Mouse (Mus musculus): ENCODE measurements around the gene Ccr2. TPM values are rescaled to one million over a fixed set of nuclear protein-coding genes. Genes with fewer than 3 reads are reported as not detected.
"Not testable (repeated sequence)": the region's sequence is repeated elsewhere in the genome, so short reads cannot be mapped to it uniquely, and the experiment has no call there.

Gene Ccr2
- polyA plus RNA-seq, 1 experiment from 2014 or later: 0.11 TPM

DNA sequence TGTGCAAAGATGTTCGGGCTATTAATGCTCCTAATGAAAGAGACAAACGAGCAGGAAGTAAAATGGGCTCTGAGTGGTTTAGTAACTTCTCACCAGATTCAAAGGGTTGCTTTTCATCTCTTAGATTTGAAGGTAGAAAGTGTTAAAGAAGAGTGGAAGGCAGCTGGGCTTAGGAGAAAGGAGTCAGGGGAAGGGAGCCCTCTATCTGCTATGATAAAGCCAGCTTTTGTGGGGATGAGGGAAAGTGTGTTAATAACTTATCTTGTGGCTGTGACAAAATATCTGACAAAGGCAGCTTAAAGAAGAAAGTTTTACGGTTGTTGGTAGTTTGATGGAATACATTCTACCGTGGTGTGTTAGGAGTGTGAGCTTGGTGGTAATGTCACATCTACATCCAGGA is 25.7 kb downstream of the Ccr2 start:
- no peak overlapping the region for H3K4me2 ChIP-seq (ENCODE audit: low read depth, low read length, severe bottlenecking)
- no peak overlapping the region for H3K9ac ChIP-seq (ENCODE audit: low read length)
- DNase-seq (ENCODE audit: low spot score) (no peak), ATAC-seq (replicated peaks; ENCODE audit: low FRiP score) (no peak)
- WGBS: 63% methylated on average over 4 of the region's 4 CpGs
- no peak overlapping the region for H3K4me3 ChIP-seq (ENCODE audit: low read depth, low read length)
- no peaks in the 10 kb centered on the region for H3K36me3 ChIP-seq (ENCODE audit: control insufficient read depth, insufficient read depth, low read length)
- H3K4me1 ChIP-seq (replicated peaks; ENCODE audit: control insufficient read depth, insufficient read depth, low read length): no peaks in the 10 kb centered on the region
- H3K9me3 ChIP-seq (ENCODE audit: control insufficient read depth, low read length): no peaks in the 10 kb centered on the region
- no peak overlapping the region for H3K27ac ChIP-seq (ENCODE audit: low read depth, low read length)
- no peaks in the 10 kb centered on the region for H3K27me3 ChIP-seq (ENCODE audit: control insufficient read depth, insufficient read depth, low read length)

DNA sequence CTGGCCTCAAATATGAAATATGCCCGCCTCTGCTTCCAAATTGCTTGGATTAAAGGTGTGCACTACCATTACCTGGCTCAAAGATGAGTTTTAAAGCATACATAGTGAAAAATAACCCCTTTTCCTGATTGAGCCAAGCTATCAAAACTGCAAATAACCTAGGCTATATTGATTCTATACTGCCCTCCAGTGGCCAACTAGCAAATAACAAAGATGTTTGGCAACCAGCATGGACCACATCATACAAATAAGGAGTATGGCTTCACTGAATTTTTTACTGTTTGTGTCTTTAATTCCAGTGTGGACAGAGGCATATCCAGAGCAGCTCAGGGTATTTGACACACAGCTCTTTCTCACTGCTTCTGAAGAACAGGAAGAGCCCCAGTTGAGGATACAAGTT is 26.6 kb downstream of the Ccr2 start:
- WGBS: 15% methylated on average over 1 of the region's 1 CpGs
- ATAC-seq (replicated peaks; ENCODE audit: low FRiP score) (peak; percentile 42), DNase-seq (ENCODE audit: low spot score) (no peak)
- no peaks in the 10 kb centered on the region for H3K4me1 ChIP-seq (replicated peaks; ENCODE audit: control insufficient read depth, insufficient read depth, low read length)
- H3K9ac ChIP-seq (ENCODE audit: low read length): no peak overlapping the region
- H3K4me2 ChIP-seq (ENCODE audit: low read depth, low read length, severe bottlenecking): no peak overlapping the region
- H3K9me3 ChIP-seq (ENCODE audit: control insufficient read depth, low read length): no peaks in the 10 kb centered on the region
- H3K27me3 ChIP-seq (ENCODE audit: control insufficient read depth, insufficient read depth, low read length): no peaks in the 10 kb centered on the region
- no peaks in the 10 kb centered on the region for H3K36me3 ChIP-seq (ENCODE audit: control insufficient read depth, insufficient read depth, low read length)
- H3K4me3 ChIP-seq (ENCODE audit: low read depth, low read length): no peak overlapping the region
- no peak overlapping the region for H3K27ac ChIP-seq (ENCODE audit: low read depth, low read length)

DNA sequence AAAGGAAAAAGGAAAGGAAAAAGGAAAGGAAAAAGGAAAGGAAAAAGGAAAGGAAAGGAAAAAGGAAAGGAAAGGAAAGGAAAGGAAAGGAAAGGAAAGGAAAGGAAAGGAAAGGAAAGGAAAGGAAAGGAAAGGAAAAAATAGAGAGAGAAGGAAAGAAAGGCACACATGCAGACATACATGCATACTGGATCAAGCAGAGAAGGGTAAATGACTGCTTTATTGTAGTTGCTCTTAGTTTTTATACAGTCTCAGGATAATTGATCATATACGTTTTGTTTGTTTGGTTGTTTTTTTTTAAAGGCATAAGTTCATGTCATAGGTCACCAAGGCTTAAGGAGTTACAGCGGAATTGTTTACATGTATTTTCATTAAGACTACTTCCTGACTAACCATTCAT is 31.1 kb downstream of the Ccr2 start:
- WGBS: 82% methylated on average over 2 of the region's 2 CpGs
- H3K4me1 ChIP-seq (replicated peaks; ENCODE audit: control insufficient read depth, insufficient read depth, low read length); H3K4me3 ChIP-seq (ENCODE audit: low read depth, low read length); H3K36me3 ChIP-seq (ENCODE audit: control insufficient read depth, insufficient read depth, low read length); DNase-seq (ENCODE audit: low spot score); H3K27me3 ChIP-seq (ENCODE audit: control insufficient read depth, insufficient read depth, low read length); H3K27ac ChIP-seq (ENCODE audit: low read depth, low read length); H3K9me3 ChIP-seq (ENCODE audit: control insufficient read depth, low read length); ATAC-seq (replicated peaks; ENCODE audit: low FRiP score); H3K9ac ChIP-seq (ENCODE audit: low read length); H3K4me2 ChIP-seq (ENCODE audit: low read depth, low read length, severe bottlenecking): not testable (repeated sequence)

DNA sequence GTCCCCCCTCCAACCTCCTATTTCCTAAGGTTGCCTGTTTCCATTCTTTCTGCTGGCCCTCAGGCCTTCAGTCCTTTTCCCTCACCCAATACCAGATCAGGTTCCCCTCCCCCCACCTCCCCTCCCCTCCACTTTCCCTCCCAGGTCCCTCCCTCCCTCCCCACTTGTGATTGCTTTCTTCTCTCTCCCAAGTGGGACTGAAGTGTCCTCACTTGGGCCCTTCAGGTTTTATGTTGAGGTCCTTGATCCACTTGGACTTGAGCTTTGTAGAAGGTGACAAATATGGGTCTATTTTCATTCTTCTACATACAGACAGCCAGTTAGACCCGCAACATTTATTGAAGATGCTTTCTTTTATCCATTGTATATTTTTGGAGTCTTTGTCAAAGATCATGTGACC is 33.2 kb downstream of the Ccr2 start:
- not testable (repeated sequence) for H3K9ac ChIP-seq (ENCODE audit: low read length); H3K27me3 ChIP-seq (ENCODE audit: control insufficient read depth, insufficient read depth, low read length); H3K4me3 ChIP-seq (ENCODE audit: low read depth, low read length); H3K4me2 ChIP-seq (ENCODE audit: low read depth, low read length, severe bottlenecking); H3K9me3 ChIP-seq (ENCODE audit: control insufficient read depth, low read length); DNase-seq (ENCODE audit: low spot score); H3K4me1 ChIP-seq (replicated peaks; ENCODE audit: control insufficient read depth, insufficient read depth, low read length); ATAC-seq (replicated peaks; ENCODE audit: low FRiP score); H3K27ac ChIP-seq (ENCODE audit: low read depth, low read length); H3K36me3 ChIP-seq (ENCODE audit: control insufficient read depth, insufficient read depth, low read length)
- WGBS: 75% methylated on average over 1 of the region's 1 CpGs

DNA sequence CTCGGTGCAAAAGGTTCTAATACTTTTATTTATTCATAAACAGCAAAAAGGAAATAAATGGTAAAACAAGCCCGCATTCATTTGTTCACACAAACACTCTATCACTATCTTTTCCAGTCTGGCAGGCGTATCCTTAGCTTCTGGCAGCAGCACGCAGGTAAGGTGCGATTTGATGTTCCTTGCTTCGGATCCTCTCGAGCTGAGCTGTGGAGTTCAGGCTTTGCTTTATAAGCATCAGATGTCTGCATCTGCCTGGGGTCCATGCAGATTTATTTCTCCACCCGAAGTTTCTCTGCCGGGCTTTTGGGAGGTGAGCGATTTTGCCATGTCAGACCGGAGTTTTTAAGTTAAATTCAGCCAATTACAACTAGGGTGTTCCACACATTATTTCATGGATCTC is 35.9 kb downstream of the Ccr2 start:
- Histone ChIP-seq H3K27me3 (ENCODE audit: control insufficient read depth, insufficient read depth, low read length) (no peaks in the 10 kb centered on the region), H3K9me3 (ENCODE audit: control insufficient read depth, low read length) (no peaks in the 10 kb centered on the region), H3K4me2 (ENCODE audit: low read depth, low read length, severe bottlenecking) (no peak overlapping the region), H3K36me3 (ENCODE audit: control insufficient read depth, insufficient read depth, low read length) (no peaks in the 10 kb centered on the region), H3K4me1 (replicated peaks; ENCODE audit: control insufficient read depth, insufficient read depth, low read length) (no peaks in the 10 kb centered on the region), H3K4me3 (ENCODE audit: low read depth, low read length) (no peak overlapping the region), H3K27ac (ENCODE audit: low read depth, low read length) (no peak overlapping the region), H3K9ac (ENCODE audit: low read length) (no peak overlapping the region)
- DNase-seq (ENCODE audit: low spot score): no peak
- 85% methylated on average over 11 of the region's 11 CpGs for WGBS
- ATAC-seq (replicated peaks; ENCODE audit: low FRiP score): no peak

GRCm38 (mm10) chr9:124138055-124138775 is 36.5 kb downstream of the Ccr2 start:
- ATAC-seq (replicated peaks; ENCODE audit: low FRiP score): no peak
- no peak overlapping the region for H3K27ac ChIP-seq (ENCODE audit: low read depth, low read length)
- no peaks in the 10 kb centered on the region for H3K4me1 ChIP-seq (replicated peaks; ENCODE audit: control insufficient read depth, insufficient read depth, low read length)
- DNase-seq (ENCODE audit: low spot score): no peak
- H3K36me3 ChIP-seq (ENCODE audit: control insufficient read depth, insufficient read depth, low read length): no peaks in the 10 kb centered on the region
- no peaks in the 10 kb centered on the region for H3K9me3 ChIP-seq (ENCODE audit: control insufficient read depth, low read length)
- WGBS: 61% methylated on average over 4 of the region's 4 CpGs
- H3K9ac ChIP-seq (ENCODE audit: low read length): no peak overlapping the region
- H3K4me3 ChIP-seq (ENCODE audit: low read depth, low read length): no peak overlapping the region
- H3K4me2 ChIP-seq (ENCODE audit: low read depth, low read length, severe bottlenecking): no peak overlapping the region
- no peaks in the 10 kb centered on the region for H3K27me3 ChIP-seq (ENCODE audit: control insufficient read depth, insufficient read depth, low read length)

DNA sequence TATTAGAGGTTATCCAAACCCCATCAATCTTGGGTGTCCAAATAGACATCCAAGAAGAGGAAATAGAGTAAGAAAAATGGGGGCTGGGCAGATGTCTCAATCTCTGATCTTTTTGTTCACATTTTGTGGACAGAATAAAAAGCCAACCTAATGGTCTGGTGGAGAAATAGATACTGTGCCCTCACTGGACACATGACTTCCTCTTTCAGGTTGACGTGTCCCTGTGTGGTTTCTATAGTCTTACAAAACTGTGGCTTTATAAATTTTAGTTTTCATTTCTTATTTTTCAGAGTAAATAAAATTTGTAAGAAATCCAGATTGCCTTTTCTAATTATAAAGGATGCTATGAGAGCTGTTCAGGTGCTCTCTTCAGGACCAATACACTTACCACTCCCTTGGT is 41.9 kb downstream of the Ccr2 start:
- no peaks in the 10 kb centered on the region for H3K36me3 ChIP-seq (ENCODE audit: control insufficient read depth, insufficient read depth, low read length)
- no peak overlapping the region for H3K27ac ChIP-seq (ENCODE audit: low read depth, low read length)
- no peak overlapping the region for H3K9ac ChIP-seq (ENCODE audit: low read length)
- no peaks in the 10 kb centered on the region for H3K4me1 ChIP-seq (replicated peaks; ENCODE audit: control insufficient read depth, insufficient read depth, low read length)
- H3K27me3 ChIP-seq (ENCODE audit: control insufficient read depth, insufficient read depth, low read length): no peaks in the 10 kb centered on the region
- H3K4me2 ChIP-seq (ENCODE audit: low read depth, low read length, severe bottlenecking): no peak overlapping the region
- DNase-seq (ENCODE audit: low spot score) (no peak), ATAC-seq (replicated peaks; ENCODE audit: low FRiP score) (no peak)
- no peak overlapping the region for H3K4me3 ChIP-seq (ENCODE audit: low read depth, low read length)
- no peaks in the 10 kb centered on the region for H3K9me3 ChIP-seq (ENCODE audit: control insufficient read depth, low read length)
- 93% methylated on average over 1 of the region's 1 CpGs for WGBS

GRCm38 (mm10) chr9:124146307-124146706 is 44.6 kb downstream of the Ccr2 start:
- H3K36me3 ChIP-seq (ENCODE audit: control insufficient read depth, insufficient read depth, low read length): no peaks in the 10 kb centered on the region
- H3K4me2 ChIP-seq (ENCODE audit: low read depth, low read length, severe bottlenecking): no peak overlapping the region
- no peak overlapping the region for H3K27ac ChIP-seq (ENCODE audit: low read depth, low read length)
- no peaks in the 10 kb centered on the region for H3K4me1 ChIP-seq (replicated peaks; ENCODE audit: control insufficient read depth, insufficient read depth, low read length)
- ATAC-seq (replicated peaks; ENCODE audit: low FRiP score) (no peak), DNase-seq (ENCODE audit: low spot score) (no peak)
- H3K9me3 ChIP-seq (ENCODE audit: control insufficient read depth, low read length): no peaks in the 10 kb centered on the region
- H3K27me3 ChIP-seq (ENCODE audit: control insufficient read depth, insufficient read depth, low read length): no peaks in the 10 kb centered on the region
- H3K4me3 ChIP-seq (ENCODE audit: low read depth, low read length): no peak overlapping the region
- H3K9ac ChIP-seq (ENCODE audit: low read length): no peak overlapping the region
